Mouse (Mus musculus): ENCODE results near the gene Glrb. TPM values are rescaled to one million over a fixed set of nuclear protein-coding genes. Genes with fewer than 3 reads are reported as not detected.

Glrb gene
- total RNA-seq (2015) (not detected in 2 replicates), total RNA-seq (2017) (not detected in 2 replicates)

DNA sequence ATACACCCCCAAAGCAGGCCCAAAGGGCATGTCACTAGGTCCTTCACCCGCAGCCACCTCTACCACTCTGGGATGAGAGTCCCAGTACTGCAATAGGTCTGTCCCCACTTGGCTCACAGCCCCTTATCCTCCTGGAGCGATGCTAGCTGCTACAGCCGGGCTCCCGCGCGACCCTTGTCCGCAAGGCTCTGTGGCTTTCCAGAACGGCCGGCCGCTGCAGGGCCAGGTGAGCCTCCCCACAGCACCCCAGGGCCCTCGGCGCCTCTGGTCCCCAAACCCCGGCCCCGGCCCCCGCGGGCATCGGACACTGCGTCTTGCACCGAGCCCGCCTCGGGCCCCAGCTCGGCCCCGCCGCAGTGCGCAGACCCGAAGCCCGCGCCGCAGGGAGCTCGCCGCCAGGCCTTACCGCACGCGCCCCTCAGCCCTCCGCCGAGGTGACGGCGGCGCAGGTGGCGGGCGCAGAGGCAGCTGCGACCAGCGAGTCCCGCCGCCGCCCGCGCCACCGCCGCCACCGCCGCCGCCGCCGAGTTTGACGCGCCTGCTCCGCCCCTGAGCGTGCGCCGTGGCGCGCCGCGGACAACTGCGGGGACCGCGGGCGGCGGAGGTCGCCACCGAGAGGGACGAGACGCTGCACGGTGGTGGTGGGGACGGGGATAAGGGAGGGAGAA lies at the start of gene Glrb:
TSS of gene Glrb (minus strand) at position 550 of the 668 bp plus-strand sequence.
- ATAC-seq (ENCODE audit: poor library complexity, severe bottlenecking): no peak

DNA sequence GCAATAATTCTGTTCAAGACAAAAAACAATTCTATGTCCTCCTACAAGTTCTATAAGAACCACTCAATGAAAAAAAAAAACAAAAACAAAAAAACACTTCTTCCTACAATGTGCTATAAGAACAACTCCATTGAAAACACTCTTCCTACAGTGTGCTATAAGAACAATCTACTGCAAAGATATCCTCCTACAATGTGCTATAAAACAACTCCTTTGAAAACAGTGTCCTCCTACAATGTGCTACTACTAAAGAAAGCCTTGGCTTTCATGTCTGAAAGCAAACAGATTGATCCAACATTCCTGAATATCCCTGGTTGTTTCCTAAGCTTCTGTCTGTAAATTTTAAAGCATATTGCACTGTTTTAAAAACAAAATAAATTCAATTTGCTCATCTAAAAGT lies 46.5 kb upstream of the Glrb start:
- no peak for ATAC-seq (ENCODE audit: poor library complexity, severe bottlenecking)

DNA sequence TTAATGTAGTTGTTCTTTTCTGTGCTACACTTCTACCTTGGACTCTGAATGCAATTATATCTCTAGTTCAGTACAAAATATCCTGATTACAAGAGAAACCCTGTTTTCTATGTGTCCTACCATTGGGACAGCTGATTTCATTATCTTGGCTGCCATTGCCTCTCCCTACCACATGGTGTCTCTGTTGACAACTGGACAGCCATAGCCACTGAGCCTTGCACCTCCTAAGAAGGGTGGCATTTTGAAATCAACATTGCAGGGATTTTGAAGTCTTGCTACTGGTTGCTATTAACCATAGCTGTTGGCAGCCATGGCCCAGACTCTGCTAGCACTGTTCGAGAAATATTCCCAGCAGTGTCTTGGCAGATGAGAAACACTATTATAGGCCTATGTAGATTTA lies 45.1 kb upstream of the Glrb start:
- peak; percentile 67 for ATAC-seq (ENCODE audit: poor library complexity, severe bottlenecking)

DNA sequence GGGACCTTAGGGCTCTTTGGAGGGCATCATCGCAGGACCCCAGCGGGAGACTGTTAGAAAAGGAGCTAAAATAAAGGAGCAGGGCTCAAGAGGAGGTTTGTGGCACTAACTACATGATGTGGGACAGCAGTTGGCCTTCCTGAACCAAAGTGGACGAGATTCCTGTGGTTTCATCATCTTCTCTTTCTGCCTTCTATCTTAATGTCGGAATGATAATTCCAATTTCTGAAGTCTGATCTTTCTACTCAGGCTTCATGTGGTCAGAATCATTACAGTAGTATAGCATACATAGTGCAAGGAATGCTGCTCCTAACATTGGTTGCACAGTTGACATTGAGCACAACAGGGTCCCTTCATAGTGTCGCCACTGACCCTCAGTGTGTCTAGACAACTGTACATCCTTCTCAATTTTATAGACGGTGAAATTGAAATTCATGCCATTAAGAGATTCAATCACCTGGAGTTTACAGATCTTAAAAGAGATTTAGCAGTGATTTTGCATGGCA lies 372 bp upstream of the Glrb start:
- no peak for ATAC-seq (ENCODE audit: poor library complexity, severe bottlenecking)

DNA sequence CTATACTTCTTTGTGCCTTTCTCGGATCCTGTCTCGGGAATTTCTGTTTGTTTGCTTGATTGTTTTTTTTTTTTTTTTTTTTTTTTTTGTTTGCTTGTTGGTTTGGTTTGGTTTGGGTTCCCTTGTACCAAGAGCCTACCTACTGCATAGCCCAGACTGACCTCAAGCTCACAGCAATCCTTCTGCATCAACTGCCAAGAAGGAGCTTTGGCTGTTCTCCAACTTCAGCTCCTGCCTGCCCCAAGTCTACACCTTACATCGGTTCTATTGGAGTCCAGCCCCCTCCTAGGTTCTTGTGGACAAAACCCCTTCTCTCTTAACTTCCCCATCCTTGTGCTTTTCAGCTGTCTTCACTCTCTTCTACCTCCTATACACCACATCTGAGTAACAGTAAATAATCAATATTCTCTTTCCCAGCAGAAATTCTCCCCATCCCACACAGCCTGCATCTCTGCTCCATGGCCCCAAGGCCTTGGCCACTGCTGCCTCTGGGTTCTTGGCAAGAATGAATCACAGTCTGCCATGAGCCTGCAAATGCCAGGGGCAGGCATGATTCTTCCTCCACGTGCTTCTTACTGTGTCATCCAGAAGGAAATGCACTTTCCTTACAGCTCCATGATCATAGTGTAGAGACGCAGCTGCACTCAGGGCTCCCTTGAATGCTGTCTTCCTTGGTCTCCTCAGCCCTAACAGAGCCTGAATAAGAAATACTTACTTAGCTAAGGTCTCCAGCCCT lies 18.5 kb downstream of the Glrb start:
- ATAC-seq (ENCODE audit: poor library complexity, severe bottlenecking): no peak

DNA sequence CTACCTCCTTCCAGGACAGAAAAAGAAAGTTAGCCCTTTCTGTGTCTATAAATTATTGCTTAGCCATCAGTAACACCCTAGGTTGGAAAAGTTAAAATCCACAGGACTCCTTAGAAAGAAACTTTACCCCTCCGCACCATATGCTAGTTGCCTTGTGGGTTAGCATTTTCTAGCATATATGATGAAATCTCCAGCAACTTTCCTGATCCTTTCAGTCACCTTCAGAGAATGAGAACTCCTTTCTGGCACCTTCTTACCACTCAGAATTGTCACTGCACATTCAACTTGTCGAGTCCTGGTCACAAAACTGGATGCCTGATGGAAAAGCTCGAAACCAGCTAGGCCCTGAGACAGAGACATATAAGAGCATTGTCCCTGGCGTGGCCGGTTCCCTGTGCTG lies 19.1 kb downstream of the Glrb start:
- ATAC-seq (ENCODE audit: poor library complexity, severe bottlenecking): no peak

DNA sequence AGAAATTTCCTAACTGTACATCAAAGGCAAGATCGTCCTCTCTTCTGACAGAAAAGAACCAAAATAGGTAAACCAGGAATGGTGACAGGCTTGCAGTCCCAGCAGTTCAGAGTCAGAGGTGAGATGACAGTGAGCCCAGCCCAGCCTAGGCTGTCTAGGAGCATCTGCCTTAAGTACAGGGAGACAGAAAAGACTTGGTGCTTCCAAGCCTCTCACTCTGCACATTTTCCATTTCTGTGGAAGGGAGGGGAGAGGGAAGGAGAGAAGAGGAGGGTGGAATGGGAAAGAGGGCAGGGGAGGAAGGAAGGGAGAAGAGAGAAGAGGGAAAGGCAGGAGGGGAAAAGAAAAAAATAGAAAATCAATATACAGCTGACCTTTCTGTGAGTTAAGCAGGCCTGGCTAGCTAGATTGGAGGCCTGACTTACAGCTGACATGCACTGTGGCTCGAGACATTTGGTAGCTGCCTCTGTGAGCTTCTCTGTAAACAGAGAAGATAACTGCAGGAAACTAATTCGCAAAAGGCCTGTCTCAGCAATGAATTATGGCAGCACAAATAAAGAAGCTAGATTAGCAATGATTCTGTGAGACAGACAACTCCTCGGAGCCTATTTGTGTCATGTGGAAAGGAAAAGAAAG lies 20.3 kb downstream of the Glrb start:
- ATAC-seq (ENCODE audit: poor library complexity, severe bottlenecking): no peak

DNA sequence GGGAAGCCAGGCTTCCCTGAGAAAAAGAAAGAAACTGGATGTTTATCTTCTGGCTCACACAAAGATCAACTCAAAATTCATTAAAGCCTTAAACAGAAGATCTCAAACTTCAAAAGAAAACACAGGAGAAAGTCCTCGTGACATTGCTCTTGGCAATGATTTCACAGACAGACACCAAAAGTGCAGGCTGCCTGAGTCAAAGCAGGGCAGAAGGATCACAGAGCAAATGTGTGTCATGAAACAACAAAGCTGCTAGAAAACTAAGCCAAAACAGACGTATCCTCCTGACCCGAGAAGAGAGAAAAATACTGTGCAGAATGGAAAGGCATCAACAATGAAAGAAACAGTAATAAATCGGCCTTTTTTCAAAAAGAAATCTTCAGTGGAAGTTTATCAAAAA lies 22.4 kb downstream of the Glrb start:
- ATAC-seq (ENCODE audit: poor library complexity, severe bottlenecking): no peak

DNA sequence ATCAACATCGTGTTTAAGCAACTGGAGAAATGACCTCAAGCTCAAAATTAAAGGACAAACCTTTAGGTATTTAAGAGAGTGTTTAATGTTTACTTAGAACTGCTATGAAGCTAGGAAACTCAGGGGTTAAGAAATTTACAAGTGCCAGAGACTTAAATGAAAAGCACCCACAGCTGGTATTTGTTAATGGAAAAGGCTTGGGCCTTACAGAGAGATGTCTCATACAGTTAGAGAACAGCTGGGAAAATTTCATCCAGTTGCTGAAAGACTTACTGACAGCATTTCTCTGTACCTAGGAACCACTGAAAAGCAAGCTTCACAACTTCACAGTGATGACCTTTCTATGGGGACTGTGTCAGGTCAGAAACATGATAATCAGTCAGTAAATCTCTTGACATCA lies 28.3 kb downstream of the Glrb start:
- ATAC-seq (ENCODE audit: poor library complexity, severe bottlenecking): no peak

DNA sequence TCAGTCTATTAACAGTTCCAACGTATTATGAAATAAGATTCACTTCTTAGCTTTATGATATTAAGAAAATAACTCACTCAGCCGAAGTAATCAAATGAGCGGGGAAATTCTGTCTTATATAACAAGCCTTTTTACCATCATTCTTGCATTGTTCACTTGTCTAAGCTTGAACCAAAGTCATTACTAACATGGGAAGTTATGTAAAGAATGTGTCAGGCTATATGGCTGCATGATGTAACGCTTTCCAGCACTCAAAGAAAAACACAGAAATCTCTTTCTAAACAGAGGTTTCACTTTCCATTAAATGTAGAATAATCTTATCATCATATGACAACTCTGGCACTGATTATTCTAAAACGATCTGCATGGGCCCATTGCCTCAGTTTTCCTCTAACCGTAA lies 29.9 kb downstream of the Glrb start:
- no peak for ATAC-seq (ENCODE audit: poor library complexity, severe bottlenecking)

DNA sequence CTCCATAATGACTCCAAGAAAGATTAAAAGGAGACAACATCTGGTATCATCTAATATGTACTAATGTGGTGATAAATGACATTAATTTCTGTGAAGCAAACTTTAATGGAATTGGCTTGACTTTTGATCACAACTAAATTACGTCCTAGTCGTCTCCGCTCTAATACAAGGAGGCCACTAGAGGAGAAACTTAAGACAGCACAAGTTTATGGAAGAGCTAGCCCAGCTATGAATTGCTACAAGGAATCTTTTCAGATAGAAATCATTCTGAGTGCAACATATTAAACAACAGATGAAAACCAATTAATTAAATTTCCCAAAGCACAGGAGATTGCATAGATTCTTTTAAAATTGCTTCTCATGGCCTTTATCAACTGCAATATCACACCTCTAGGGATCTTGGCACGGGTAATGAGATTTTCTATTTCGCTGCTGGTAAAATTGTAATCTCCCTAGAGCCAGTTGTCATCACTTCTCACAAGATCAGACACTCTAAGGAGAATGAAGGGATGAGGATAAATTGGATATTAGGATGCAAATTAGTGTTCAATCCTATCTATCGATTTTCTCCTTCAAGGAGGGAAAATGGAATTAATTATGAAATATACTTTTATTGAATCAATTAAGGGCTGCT lies 32.7 kb downstream of the Glrb start:
- ATAC-seq (ENCODE audit: poor library complexity, severe bottlenecking): no peak

DNA sequence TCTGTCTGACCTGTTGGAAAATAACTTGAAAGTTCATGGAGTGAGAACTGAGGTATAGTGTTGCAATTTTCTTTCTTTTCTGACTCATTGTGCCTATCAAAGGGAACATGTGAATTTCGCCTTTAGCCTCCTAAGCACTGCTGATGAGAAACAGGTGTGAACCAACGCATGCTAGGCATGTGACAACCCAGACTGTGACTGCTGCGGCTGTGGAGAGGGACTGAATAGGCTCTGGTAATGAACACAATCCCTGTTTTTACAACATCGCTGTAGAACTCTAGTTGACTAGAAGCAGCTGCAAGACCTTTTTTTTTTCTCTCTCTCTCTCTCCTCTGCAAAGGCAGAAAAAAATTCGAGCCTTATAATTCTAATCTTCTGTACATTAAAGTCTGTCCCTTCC lies 34.9 kb downstream of the Glrb start:
- ATAC-seq (ENCODE audit: poor library complexity, severe bottlenecking): no peak

DNA sequence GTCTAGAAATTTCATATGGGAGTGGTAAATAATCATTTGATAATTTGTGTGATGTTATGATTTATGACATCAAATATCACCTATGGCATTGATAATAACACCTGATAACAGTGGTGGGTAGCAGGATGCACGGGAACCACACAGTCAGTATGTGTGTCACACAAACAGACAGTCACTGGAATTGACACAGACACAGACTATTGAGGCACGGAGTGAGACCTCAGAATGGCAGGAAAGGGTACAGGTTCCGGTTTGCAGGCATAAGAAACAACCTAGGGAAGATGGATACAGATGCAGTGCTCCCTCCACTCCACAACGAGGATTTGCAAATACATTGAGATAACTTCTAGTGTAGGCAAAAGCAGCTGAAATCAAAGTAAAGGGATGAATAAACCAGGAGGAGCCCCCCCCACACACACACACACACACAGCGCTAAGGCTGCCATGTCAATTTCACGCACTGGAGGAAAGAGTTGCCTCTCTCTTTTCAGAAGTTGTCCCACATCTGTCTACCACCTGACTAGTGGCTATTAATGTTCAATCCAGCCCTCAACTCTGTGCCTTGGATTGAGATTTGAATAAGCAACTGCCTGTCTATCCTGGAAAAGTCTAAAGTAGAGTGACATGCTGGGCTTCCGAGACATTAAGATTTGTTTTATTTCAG lies 38.6 kb downstream of the Glrb start:
- no peak for ATAC-seq (ENCODE audit: poor library complexity, severe bottlenecking)

DNA sequence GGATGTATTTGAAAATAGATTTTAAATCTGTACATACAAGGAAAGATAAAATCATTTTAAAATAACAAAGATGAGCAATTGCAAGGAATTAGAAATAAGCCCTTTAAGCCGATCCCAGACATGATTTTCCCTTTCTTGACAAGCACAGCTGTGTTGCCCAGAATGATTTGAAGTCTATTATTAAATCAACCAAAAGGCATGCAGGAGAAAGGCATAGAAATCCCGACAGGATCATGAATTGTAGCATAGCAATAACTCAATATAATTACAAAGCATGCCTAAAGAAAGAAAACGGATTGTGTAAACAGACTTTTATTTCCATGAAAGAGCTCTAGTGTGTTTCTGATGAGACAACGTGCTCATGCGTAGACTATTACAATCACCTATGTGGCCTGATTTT lies 39.4 kb downstream of the Glrb start:
- ATAC-seq (ENCODE audit: poor library complexity, severe bottlenecking): no peak

DNA sequence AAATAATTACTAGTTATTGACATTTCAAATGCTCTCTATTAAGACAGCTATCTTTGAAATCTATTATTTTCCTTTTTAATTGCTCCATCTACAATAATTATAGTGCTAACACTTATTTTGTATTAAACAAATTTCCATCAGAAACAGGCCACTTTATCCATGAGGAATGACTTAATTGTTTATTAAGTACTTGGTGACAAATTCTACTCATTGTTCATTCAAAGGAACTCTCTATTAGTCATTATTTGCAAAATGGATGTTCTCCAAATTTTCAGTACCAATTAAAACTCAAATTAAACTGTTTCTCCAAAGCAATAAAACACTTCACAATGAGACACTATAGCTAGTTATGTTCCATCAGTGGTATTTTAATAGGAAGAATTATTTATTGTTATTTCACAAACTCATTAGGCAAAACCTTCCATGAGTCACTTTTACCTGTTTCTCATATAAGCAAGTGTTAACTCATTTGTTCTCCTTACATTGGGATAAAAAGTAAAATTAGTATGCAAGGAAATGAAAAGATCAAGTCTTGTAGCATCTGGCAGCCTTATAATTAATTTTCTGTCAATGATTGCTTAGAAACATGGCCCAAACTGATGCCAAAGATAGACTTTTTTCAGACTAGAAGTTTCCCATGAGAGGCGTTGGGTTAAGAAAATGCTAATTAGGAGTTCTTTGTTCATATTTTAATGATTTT lies 41.8 kb downstream of the Glrb start:
- no peak for ATAC-seq (ENCODE audit: poor library complexity, severe bottlenecking)

DNA sequence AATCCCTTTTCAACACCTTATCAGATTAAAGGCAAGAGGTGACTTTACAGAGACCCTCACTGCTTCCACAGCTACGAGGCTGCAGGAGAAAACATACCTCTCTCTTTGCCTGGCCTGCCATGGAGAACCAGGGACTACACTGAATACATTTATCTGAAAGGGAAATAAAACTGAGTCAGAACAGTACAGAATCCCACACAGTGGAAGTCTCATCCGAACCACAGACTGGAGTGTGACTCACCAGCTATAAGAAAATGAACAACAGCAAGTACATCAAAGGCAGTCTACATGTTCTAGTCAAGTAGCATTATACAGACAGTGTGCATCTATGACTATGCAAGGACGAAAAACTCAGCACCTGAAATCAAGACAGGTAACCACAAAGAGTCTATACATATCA lies 46.1 kb downstream of the Glrb start:
- no peak for ATAC-seq (ENCODE audit: poor library complexity, severe bottlenecking)

DNA sequence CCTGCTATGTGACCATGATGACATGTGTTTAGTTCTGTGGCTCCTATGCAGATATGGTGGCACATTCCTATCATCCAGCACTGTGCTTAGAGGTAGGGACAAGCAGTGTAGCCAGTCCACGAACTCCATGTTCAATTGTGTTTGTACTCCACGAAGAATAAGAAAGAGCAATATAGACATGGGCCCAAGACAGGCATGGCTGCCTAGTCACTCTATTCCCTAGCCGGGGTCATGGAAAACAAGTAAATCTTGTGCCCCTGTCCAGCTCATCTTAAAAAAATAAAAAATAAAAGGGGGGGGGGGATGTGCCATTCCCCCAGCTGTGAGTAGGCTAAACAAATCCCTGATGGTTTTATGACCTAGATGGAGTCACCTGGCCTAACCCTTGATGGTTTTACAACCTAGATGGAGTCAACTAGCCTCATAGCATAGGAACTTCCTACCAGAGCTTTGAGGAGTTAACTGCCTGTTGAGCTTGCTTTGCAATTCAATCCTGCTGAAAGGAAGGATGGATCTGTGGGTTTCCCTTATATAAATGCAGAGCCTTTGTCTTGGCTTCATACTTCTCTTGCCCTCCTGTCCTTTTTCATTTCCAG lies 60.5 kb downstream of the Glrb start:
- no peak for ATAC-seq (ENCODE audit: poor library complexity, severe bottlenecking)

DNA sequence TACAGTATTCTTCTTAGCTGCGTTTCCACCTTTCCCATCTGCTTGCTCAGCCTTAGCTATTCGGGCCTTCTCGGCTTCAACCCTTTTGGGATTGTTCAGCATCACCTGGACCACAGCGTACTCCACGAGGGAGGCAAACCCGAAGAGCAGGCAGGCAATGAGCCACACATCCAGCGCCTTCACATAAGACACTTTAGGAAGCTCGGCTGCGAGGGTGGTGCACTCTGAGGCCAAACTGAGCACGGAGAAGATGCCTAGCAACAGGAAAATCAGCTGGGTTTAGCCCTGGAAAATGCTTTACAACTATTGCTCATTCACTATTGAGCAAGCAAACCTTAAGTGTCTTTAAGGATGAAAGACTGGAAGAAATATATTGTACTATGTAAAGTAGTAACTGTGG lies 62.5 kb downstream of the Glrb start:
- no peak for ATAC-seq (ENCODE audit: poor library complexity, severe bottlenecking)

DNA sequence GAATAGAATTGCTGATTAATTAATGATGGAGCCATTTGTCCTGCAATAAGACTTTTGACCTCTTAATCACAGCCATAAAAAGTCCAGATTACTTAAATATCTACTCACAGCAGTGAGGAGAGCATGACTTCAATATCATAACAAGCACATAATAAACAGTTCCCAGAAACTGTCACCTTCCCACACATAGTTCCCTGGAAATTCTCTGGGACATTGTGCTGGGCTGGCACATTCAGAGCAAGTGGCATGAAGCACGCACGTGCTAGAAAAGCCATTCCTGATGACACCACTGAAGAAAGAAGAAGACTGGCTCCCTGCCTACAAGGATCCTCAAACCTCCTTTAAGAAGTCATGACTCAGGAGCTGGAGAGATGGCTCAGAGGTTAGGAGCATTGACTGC lies 67.8 kb downstream of the Glrb start:
- ATAC-seq (ENCODE audit: poor library complexity, severe bottlenecking): no peak

DNA sequence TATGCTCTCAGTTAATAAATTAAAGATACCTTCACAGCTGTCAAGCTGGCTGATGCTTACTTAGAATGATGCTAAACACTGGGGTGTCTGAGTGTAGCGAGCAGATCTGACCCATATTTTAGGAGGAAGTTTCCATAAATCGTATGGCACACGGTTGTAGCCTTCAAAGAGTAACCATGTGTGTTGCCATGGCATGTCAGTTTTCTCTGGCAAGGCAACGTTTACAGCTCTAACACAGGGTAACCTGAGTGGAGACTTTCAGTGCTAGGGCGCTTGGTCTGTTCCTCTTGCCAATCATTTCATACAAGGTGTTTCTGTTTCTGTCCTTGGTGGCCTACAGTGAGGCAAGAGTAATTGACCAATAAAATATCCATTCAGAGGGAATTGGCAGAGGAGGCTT lies 73.6 kb downstream of the Glrb start:
- no peak for ATAC-seq (ENCODE audit: poor library complexity, severe bottlenecking)
